Mouse (Mus musculus): ENCODE results near the gene Cox19.

Gene Cox19

GRCm38 (mm10) chr5:139294089-139294488 lies 57.1 kb downstream of the Cox19 start:
- no peak for DNase-seq (ENCODE audit: low spot score)

DNA sequence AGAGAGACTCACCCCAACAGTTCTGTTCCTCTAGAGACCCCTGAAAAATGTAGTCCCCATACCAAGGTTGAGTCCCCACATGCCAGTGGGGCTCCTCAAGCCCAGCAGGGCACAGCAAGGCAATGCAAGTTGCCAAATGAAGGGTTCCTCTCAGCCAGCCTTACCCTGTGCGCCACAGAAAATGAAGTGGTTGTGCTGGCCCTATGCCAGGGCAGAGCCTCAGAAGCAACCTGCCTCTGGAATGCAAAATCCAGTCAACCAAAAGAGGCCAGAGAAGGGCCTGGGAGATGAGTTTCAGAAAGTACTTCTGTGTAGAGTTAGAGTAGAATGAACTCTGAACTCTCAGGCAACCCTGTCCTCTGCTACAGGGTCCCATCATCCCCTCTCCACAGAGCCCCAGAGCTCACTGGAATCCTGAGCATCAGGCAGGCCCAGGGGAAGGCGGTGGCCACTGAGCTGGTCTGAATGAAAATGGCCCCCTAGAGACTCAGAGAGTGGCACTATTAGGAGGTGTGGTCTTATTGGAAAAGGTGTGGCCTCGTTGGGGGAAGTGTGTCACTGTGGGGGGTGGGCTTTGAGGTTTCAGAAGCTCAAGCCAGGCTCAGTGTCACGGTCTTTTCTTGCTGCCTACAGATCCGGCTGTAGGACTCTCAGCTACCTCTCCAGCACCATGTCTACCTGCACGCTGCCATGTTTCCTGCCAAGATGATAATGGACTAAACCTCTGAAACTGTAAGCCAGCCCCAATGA lies 59.2 kb downstream of the Cox19 start:
- no peak for DNase-seq (ENCODE audit: low spot score)

- no peak for DNase-seq (ENCODE audit: low spot score)
These were observed 60.6 kb downstream of the Cox19 start for GRCm38 (mm10) chr5:139290467-139291259.

- no peak for DNase-seq (ENCODE audit: low spot score)
These were observed 62.6 kb downstream of the Cox19 start for GRCm38 (mm10) chr5:139288591-139288990.

GRCm38 (mm10) chr5:139287787-139288186 lies 63.4 kb downstream of the Cox19 start:
- DNase-seq (ENCODE audit: low spot score) = no peak

DNA sequence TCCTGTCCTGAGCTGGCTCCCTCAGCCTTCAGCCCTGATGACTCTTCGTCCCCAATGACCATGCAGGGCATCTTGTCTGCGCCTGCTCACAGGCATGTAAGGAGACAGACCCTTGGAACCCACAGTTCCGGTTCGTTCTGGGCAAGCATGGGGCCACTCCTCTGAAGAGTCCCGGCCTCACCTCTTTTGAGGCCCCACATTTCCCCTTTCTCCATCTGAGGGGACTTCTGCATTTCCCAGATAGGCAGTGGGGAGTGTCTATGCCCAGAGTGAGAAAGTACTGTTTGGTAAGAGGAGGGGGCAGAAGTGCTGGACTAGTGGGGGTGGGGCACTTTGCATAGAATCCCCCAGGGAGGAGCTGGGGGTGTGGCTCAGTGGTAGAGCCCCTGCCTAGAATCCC lies 64.1 kb downstream of the Cox19 start:
- DNase-seq (ENCODE audit: low spot score) = no peak
